Mouse (Mus musculus) forebrain, embryonic 10.5 days (tissue): Measurements from ENCODE around the gene 2410015M20Rik. TPM values are rescaled to one million over a fixed set of nuclear protein-coding genes. Genes with fewer than 3 reads are reported as not detected.

Source experiments
- polyA plus RNA-seq: library from polyadenylated mRNA; unstranded; fragments of >200 nt; fragmentation: Nextera tagmentation; extraction: Ambion mirVana; gene quantifications from 2 replicates; pipeline ENCODE4 v1.2.1, GENCODE M21; 2016

The 2410015M20Rik gene
- polyA plus RNA-seq, 1 experiment from 2014 or later: 193 TPM

Other genes with a start within 250 kb of the 2410015M20Rik start
- 80.3 and 91.5 TPM in 2 replicates for gene Ptprs, start 133.3 kb downstream of the 2410015M20Rik start, polyA plus RNA-seq
- gene Znrf4, start 97.3 kb downstream of the 2410015M20Rik start, polyA plus RNA-seq: not detected in 2 replicates
- gene Gm20219, start 55.4 kb downstream of the 2410015M20Rik start, polyA plus RNA-seq: 1.1 and 1.3 TPM in 2 replicates
- 84.0 and 85.7 TPM in 2 replicates for gene Safb2, start 25.2 kb downstream of the 2410015M20Rik start, polyA plus RNA-seq
- 160 and 172 TPM in 2 replicates for gene Safb, start 24.9 kb downstream of the 2410015M20Rik start, polyA plus RNA-seq
- 1,518 and 1,601 TPM in 2 replicates for gene Rpl36, start 3.6 kb upstream of the 2410015M20Rik start, polyA plus RNA-seq
- gene Lonp1, start 17.1 kb upstream of the 2410015M20Rik start, polyA plus RNA-seq: 61.8 and 62.3 TPM in 2 replicates
- 0.53 and 0.81 TPM in 2 replicates for gene Catsperd, start 18.4 kb upstream of the 2410015M20Rik start, polyA plus RNA-seq
- 144 and 147 TPM in 2 replicates for gene Ranbp3, start 63.5 kb upstream of the 2410015M20Rik start, polyA plus RNA-seq
- gene Ndufa11, start 108.0 kb upstream of the 2410015M20Rik start, polyA plus RNA-seq: 366 and 374 TPM in 2 replicates
- gene Vmac, start 108.3 kb upstream of the 2410015M20Rik start, polyA plus RNA-seq: 11.1 and 12.2 TPM in 2 replicates
- gene Nrtn, start 147.8 kb upstream of the 2410015M20Rik start, polyA plus RNA-seq: 3.2 and 3.5 TPM in 2 replicates
- 46.0 and 46.2 TPM in 2 replicates for gene Dus3l, start 155.0 kb upstream of the 2410015M20Rik start, polyA plus RNA-seq
- gene Prr22, start 160.5 kb upstream of the 2410015M20Rik start, polyA plus RNA-seq: 1.8 and 1.9 TPM in 2 replicates
- gene Rfx2, start 221.2 kb upstream of the 2410015M20Rik start, polyA plus RNA-seq: 7.8 and 9.6 TPM in 2 replicates